Mouse (Mus musculus): Measurements from ENCODE around the gene Pigl. TPM values are rescaled to one million over a fixed set of nuclear protein-coding genes. Genes with fewer than 3 reads are reported as not detected.

The Pigl gene
- polyA plus RNA-seq, 1 experiment = 8.2 TPM

DNA sequence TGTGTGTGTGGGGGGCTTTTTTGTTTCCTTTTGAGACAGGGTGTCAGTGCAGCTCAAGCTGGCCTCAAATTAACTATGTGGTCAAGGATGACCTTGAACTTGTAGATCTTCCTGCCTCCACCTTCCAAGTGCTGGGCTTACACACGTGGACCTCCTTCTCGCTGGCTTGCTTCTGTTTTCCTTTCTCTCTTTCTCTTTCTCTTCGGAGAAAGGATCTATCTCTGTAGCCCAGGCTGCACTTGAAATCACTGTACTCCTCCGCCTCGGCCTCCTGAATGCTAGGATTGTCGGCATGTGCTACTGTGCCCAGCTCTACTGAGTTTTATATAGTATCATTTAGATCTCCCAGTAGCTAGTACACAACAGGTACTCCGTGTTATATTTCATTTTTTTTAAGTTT, 79.3 kb downstream of the Pigl start:
- DNase-seq (ENCODE audit: low read depth) = peak; percentile 74
- TF ChIP-seq CTCF (IDR thresholded peaks at IDR 0.05; ENCODE audit: borderline replicate concordance, extremely low read depth, insufficient read depth, insufficient read length) = no peak
- no peak for TF ChIP-seq POLR2A (IDR thresholded peaks at IDR 0.05; ENCODE audit: borderline replicate concordance, extremely low read depth, insufficient read depth, insufficient read length, poor library complexity, severe bottlenecking)

DNA sequence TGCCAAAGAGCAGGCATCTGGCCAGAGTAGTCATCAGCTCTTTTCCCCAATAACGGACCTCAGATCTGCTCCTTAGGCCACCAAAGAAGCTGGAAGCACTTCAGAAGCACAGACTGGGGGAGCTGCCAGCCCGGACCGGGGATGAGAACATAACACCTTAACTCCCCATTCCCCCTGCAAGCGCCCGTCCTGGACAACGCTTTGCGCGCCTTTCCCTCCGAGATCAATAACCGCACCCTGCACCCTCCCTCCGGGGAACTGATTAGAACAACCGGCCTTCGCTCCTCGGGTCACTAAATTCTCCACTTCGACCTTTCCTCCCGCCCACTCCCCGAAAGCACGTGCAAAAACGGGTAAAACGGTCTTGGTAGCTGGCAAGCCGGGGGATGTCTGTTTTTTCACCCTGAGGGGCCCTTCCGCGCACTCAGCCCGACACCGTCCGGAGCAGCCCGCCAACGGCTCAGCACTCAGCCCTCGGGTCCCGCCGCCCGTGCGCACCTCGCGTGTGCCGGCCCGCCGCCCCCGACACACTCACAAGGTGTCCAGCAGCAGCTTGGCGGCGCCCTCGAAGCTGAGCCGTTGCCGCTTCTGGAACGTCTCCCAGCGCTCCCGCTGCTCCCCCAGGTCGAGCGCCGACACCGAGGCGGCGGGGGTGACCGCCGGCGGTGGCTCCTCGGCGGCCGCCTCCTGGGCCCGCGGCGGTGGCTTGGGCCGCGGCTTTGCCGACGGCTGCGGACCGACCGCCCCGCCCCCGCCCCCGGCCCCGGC, 80.2 kb downstream of the Pigl start:
- TF ChIP-seq CTCF (IDR thresholded peaks at IDR 0.05; ENCODE audit: borderline replicate concordance, extremely low read depth, insufficient read depth, insufficient read length) (no peak), POLR2A (IDR thresholded peaks at IDR 0.05; ENCODE audit: borderline replicate concordance, extremely low read depth, insufficient read depth, insufficient read length, poor library complexity, severe bottlenecking) (no peak)
- peak; percentile 75 for DNase-seq (ENCODE audit: low read depth)

DNA sequence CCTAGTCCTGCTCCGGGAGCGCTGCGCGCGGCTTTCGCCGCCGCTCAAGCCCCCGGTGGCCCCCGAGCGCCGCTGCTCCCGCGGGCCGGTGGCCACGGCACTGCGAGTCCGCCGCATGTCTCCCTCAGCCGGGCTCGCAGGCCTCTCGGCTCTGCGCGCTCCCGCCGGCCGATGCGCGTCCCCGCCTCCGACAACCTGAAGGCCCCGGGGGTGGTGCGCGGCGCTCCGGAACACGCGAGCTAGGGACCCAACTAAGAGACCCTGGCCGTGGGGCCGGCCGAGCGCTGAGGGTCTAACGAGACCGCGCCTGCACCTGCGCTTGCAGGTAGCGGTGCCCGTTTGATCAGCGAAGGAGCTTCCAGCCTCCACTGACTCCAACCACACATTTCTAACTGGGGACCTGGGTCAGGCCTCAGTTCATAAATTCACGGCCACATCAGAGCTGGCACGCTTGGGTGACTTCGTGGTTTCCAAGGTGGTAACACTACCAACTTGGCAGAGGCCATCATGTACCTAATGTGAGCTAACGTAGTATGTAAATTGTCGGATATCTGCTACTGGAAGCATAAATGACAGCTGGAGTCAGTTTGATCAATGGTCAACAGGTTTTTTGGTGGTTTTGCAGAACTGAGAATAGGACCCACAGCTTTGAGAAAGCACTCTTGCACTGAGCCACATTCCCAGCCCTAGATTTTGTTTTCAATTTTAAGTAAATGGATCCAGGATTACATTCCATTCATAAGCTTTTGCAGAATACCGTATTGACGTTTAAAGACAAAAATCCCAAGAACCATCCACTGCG, 81.0 kb downstream of the Pigl start, which contains the start of gene Cenpv:
TSS of gene Cenpv (minus strand) at position 173 of the 802 bp plus-strand sequence.
- TF ChIP-seq CTCF (IDR thresholded peaks at IDR 0.05; ENCODE audit: borderline replicate concordance, extremely low read depth, insufficient read depth, insufficient read length) (no peak), POLR2A (IDR thresholded peaks at IDR 0.05; ENCODE audit: borderline replicate concordance, extremely low read depth, insufficient read depth, insufficient read length, poor library complexity, severe bottlenecking) (peak; percentile 91)
- peak; percentile 88 for DNase-seq (ENCODE audit: low read depth)

DNA sequence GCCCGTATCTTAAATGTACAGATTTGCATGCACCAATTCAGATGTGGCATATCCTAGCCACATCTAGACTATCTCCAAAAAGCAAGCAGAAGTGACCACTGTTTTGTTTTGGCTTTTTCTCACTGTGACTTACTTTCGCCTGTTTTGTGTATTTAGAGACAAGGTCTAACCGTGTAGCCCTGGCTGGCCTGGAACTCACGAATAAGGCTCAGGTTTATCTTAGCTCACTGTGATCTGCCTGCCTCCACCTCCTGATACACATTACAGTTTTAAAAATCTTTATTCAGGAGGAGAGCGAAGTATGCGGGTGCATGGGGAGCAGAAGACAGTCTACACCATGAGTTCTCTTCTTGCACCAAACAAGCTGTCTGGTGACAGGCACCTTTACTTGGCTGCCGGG, 81.9 kb downstream of the Pigl start:
- TF ChIP-seq CTCF (IDR thresholded peaks at IDR 0.05; ENCODE audit: borderline replicate concordance, extremely low read depth, insufficient read depth, insufficient read length) = no peak
- TF ChIP-seq POLR2A (IDR thresholded peaks at IDR 0.05; ENCODE audit: borderline replicate concordance, extremely low read depth, insufficient read depth, insufficient read length, poor library complexity, severe bottlenecking) = no peak

DNA sequence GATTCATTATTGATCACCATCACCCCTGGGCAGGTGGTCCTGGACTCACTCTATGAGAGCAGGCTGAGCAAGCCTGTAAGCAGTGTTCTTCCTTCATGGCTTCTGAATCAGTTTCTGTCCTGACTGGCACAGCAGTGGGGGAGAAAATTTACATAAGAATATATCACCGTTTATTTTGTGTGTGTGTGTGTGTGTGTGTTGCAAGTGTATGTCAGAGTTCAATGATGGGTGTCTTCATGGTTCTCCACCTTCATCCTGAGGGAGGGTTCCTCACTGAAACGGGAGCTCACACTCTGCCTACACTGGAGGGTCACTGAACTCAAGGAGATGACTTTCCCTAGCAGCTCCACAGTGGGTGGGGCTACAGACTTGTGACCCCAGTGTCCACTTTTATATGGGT, 82.7 kb downstream of the Pigl start:
- no peak for DNase-seq (ENCODE audit: low read depth)
- no peak for TF ChIP-seq CTCF (IDR thresholded peaks at IDR 0.05; ENCODE audit: borderline replicate concordance, extremely low read depth, insufficient read depth, insufficient read length)
- no peak for TF ChIP-seq POLR2A (IDR thresholded peaks at IDR 0.05; ENCODE audit: borderline replicate concordance, extremely low read depth, insufficient read depth, insufficient read length, poor library complexity, severe bottlenecking)

More for the DNA sequence above, 81.9 kb downstream of the Pigl start:
- no peak for DNase-seq (ENCODE audit: low read depth)

DNA sequence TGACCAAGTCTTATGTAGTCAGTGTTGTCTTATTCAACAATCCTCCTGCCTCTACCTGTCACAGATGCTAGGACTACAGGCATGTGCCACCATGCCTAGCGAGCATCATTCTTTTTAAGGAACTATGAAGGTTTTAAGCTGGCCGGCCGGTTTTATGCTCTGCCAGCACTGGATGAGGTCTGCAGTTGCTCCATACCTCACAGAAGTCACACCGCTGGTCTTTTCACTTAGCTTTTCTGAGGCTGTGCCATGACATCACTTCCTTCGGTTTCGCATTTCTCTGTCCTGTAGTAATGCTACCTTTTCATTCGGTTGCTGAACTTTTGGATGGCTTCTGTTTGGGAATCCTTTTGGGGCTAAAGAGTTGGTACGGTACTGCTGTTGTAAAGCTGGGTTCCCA, 83.3 kb downstream of the Pigl start:
- TF ChIP-seq CTCF (IDR thresholded peaks at IDR 0.05; ENCODE audit: borderline replicate concordance, extremely low read depth, insufficient read depth, insufficient read length) = no peak
- TF ChIP-seq POLR2A (IDR thresholded peaks at IDR 0.05; ENCODE audit: borderline replicate concordance, extremely low read depth, insufficient read depth, insufficient read length, poor library complexity, severe bottlenecking) = no peak
- DNase-seq (ENCODE audit: low read depth) = no peak

DNA sequence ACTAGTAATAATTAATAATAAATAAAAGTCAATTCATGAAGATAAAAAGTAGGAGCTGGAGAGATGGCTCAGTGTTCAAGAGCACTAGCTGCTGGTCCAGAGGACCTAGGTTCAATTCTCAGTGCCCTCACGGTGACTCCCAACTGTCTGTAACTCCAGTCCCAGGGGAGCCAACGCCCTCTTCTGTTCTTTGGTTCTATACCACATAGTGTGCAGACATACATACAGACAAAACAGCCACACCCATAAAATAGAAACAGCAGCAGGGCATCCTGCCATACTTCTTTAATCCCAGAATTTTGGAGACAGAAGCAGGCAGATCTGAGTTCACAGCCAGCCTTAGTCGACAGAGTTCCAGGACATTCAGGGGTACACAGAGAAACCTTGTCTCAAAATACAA, 85.7 kb downstream of the Pigl start:
- no peak for DNase-seq (ENCODE audit: low read depth)
- no peak for TF ChIP-seq CTCF (IDR thresholded peaks at IDR 0.05; ENCODE audit: borderline replicate concordance, extremely low read depth, insufficient read depth, insufficient read length)
- TF ChIP-seq POLR2A (IDR thresholded peaks at IDR 0.05; ENCODE audit: borderline replicate concordance, extremely low read depth, insufficient read depth, insufficient read length, poor library complexity, severe bottlenecking) = no peak

DNA sequence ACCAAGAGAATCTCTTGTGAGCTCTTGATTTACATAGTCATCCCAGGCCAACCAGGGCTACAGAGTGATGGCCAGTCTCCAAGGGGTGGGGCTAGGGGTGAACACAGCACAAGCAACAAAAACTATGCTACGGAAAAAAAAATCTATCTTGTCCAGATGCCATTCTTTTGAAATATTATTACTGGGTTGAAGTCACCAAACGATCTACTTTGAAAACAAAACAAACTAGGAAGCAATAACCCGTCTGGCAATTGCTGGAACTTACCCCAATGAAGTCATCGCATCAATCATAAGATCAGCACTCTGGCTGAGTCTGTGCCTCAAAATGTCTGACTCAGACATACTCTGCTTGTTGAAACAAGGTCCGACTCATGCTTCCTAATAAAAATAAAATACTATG, 91.5 kb downstream of the Pigl start:
- DNase-seq (ENCODE audit: low read depth) = peak; percentile 80
- TF ChIP-seq CTCF (IDR thresholded peaks at IDR 0.05; ENCODE audit: borderline replicate concordance, extremely low read depth, insufficient read depth, insufficient read length) (no peak), POLR2A (IDR thresholded peaks at IDR 0.05; ENCODE audit: borderline replicate concordance, extremely low read depth, insufficient read depth, insufficient read length, poor library complexity, severe bottlenecking) (no peak)

DNA sequence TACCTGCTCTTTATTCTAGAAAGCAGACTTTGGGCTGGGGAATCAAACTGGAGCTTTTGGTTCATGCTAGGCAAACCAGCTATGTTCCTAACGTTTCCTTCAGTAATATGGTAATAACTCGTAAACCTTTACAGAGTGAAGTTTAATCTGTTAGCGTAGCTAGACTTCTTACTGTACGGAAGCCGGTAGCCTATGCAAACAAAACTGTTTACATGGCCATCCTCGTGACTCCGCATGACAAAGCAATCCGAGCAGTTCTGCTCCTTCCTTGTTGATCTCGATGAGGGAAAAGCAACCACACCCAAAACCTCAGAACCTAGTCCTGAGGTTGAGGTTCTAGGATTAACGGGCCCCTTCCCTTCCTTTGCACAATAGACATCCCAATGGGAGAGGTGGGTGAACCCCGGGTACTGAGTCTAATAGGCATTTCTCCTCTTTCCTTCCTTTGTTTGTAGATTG, 92.0 kb downstream of the Pigl start:
- peak; percentile 85 for DNase-seq (ENCODE audit: low read depth)
- TF ChIP-seq CTCF (IDR thresholded peaks at IDR 0.05; ENCODE audit: borderline replicate concordance, extremely low read depth, insufficient read depth, insufficient read length) (no peak), POLR2A (IDR thresholded peaks at IDR 0.05; ENCODE audit: borderline replicate concordance, extremely low read depth, insufficient read depth, insufficient read length, poor library complexity, severe bottlenecking) (no peak)

DNA sequence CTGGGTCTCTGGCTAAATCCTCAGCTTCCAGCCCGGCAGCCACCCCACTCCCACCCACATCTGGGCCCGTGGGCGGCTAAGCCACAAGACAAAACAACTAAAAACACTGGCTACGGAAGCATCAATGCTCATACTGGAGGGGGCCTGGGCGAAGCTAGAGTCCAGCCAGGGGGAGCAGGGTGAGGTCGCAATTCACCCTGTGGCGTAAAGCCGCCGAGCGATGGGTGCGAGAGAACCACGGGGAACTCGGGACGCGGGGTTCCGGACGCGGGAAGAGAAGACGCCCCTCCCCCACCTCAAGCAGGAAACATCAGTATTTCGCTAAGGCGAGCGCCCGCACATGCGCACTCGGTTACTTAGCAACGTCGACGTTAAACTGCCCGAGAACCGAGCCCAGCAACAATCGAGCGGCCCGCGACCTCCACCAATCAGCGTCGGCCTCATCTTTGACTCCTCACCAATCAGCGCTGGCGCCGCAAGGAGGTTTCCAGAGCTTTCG, 92.5 kb downstream of the Pigl start, which contains the start of gene Ubb:
TSS of gene Ubb (plus strand) at position 445 of the 499 bp plus-strand sequence.
- TF ChIP-seq CTCF (IDR thresholded peaks at IDR 0.05; ENCODE audit: borderline replicate concordance, extremely low read depth, insufficient read depth, insufficient read length) (no peak), POLR2A (IDR thresholded peaks at IDR 0.05; ENCODE audit: borderline replicate concordance, extremely low read depth, insufficient read depth, insufficient read length, poor library complexity, severe bottlenecking) (peak; percentile 91; the same call in 1 of the 2 replicates)
- DNase-seq (ENCODE audit: low read depth) = peak; percentile 100

All from brain, embryonic 14.5 days (tissue).